In genomic region chr9:115840791-115841190, GRCm38 (mm10) we compare ENCODE assay signal across 30 mouse cellular contexts.
"Had no signal": no experiment of that assay in that cellular context is flagged by ENCODE, and none has a peak within 500 bp of the region (broad histone marks: within the 10 kb centered on the region; RNA-seq: fewer than 3 reads in every experiment).

No protein-coding gene starts in this region.

- ATAC-seq: liver, embryonic 12.5 days; liver, postnatal 0 days; lung, postnatal 0 days; midbrain, embryonic 13.5 days; midbrain, embryonic 15.5 days; midbrain, embryonic 16.5 days had no signal

- H3K9me3 ChIP-seq: limb, embryonic 10.5 days; limb, embryonic 12.5 days; limb, embryonic 13.5 days; limb, embryonic 15.5 days; liver, embryonic 12.5 days; liver, embryonic 13.5 days; liver, embryonic 15.5 days; lung, embryonic 15.5 days; megakaryocyte, embryonic 14.5 days; midbrain, embryonic 10.5 days; midbrain, embryonic 12.5 days; midbrain, embryonic 13.5 days; midbrain, embryonic 15.5 days; neural tube, embryonic 12.5 days had no signal

- DNase-seq: left cerebral cortex, postnatal 4 days; liver, embryonic 13.5 days; liver, postnatal 0 days; lung, adult 18-20 months; lung, adult 2 months; lung, embryonic 14.5 days; lung, postnatal 10 days; lung, postnatal 14 days; lung, postnatal 36 days; lung, postnatal 4 days; midbrain, embryonic 14.5 days had no signal

- H3K27ac ChIP-seq: limb, embryonic 10.5 days; limb, embryonic 12.5 days; limb, embryonic 13.5 days; limb, embryonic 15.5 days; liver, embryonic 12.5 days; liver, embryonic 13.5 days; liver, embryonic 14.5 days; liver, embryonic 15.5 days; lung, embryonic 15.5 days; macrophage; midbrain, embryonic 10.5 days; midbrain, embryonic 12.5 days; midbrain, embryonic 13.5 days; midbrain, embryonic 15.5 days; neural tube, embryonic 12.5 days had no signal

- H3K4me2 ChIP-seq: limb, embryonic 12.5 days; limb, embryonic 13.5 days; limb, embryonic 15.5 days; liver, embryonic 12.5 days; liver, embryonic 13.5 days; liver, embryonic 15.5 days; lung, embryonic 14.5 days; lung, embryonic 15.5 days; midbrain, embryonic 11.5 days; midbrain, embryonic 12.5 days; midbrain, embryonic 13.5 days; midbrain, embryonic 15.5 days; neural tube, embryonic 12.5 days had no signal

- H3K27me3 ChIP-seq: limb, embryonic 12.5 days; limb, embryonic 13.5 days; limb, embryonic 15.5 days; liver, embryonic 12.5 days; liver, embryonic 13.5 days; liver, embryonic 15.5 days; lung, embryonic 15.5 days; midbrain, embryonic 12.5 days; midbrain, embryonic 13.5 days; midbrain, embryonic 15.5 days; neural tube, embryonic 12.5 days had no signal

- H3K4me3 ChIP-seq: limb, embryonic 10.5 days; limb, embryonic 12.5 days; limb, embryonic 13.5 days; limb, embryonic 15.5 days; liver, embryonic 12.5 days; liver, embryonic 13.5 days; liver, embryonic 15.5 days; lung, embryonic 15.5 days; megakaryocyte, embryonic 14.5 days; midbrain, embryonic 10.5 days; midbrain, embryonic 12.5 days; midbrain, embryonic 13.5 days; midbrain, embryonic 15.5 days; myocyte; neural tube, embryonic 12.5 days had no signal

- H3K4me1 ChIP-seq: limb, embryonic 10.5 days; limb, embryonic 12.5 days; limb, embryonic 13.5 days; limb, embryonic 15.5 days; liver, embryonic 12.5 days; liver, embryonic 13.5 days; liver, embryonic 15.5 days; lung, embryonic 15.5 days; midbrain, embryonic 13.5 days; midbrain, embryonic 15.5 days had no signal

- H3K36me3 ChIP-seq: limb, embryonic 10.5 days; limb, embryonic 12.5 days; limb, embryonic 13.5 days; limb, embryonic 15.5 days; liver, embryonic 12.5 days; liver, embryonic 13.5 days; liver, embryonic 15.5 days; lung, embryonic 15.5 days; midbrain, embryonic 10.5 days; midbrain, embryonic 12.5 days; midbrain, embryonic 13.5 days; midbrain, embryonic 15.5 days; neural tube, embryonic 12.5 days had no signal

- H3K9ac ChIP-seq: limb, embryonic 12.5 days; limb, embryonic 13.5 days; limb, embryonic 15.5 days; liver, embryonic 12.5 days; liver, embryonic 13.5 days; liver, embryonic 14.5 days; liver, embryonic 15.5 days; liver, postnatal 0 days; lung, embryonic 14.5 days; lung, embryonic 15.5 days; midbrain, embryonic 12.5 days; midbrain, embryonic 13.5 days; midbrain, embryonic 15.5 days; neural tube, embryonic 12.5 days had no signal
